Mouse (Mus musculus) heart, adult 10 weeks (tissue): ENCODE data around the gene Ano10. TPM values are rescaled to one million over a fixed set of nuclear protein-coding genes. Genes with fewer than 3 reads are reported as not detected.

Experiments used
- polyA plus RNA-seq: library from polyadenylated mRNA; stranded (reverse); fragments of 350-450 nt; fragmentation: Illumina TruSeq; extraction: RNeasy Lipid Tissue Mini Kit (QIAGEN cat#74804); gene quantifications from one replicate; pipeline ENCODE4 v1.2.3, GENCODE M21; 2014; ENCODE audit warnings: low read depth, low replicate concordance

Gene Ano10
- polyA plus RNA-seq = 272 TPM

GRCm38 (mm10) chr9:122294242-122294881, at the start of gene Ano10:
Gene Ano10 (minus strand): TSS chr9:122294423.

Other genes starting within 250 kb of the Ano10 start
- gene Snrk, start 177.2 kb downstream of the Ano10 start, polyA plus RNA-seq = 82.2 TPM
- gene Abhd5, start 57.2 kb upstream of the Ano10 start, polyA plus RNA-seq = 54.9 TPM